Mouse (Mus musculus): ENCODE results near the gene Gm26566. TPM values are rescaled to one million over a fixed set of nuclear protein-coding genes. Genes with fewer than 3 reads are reported as not detected.
"Not testable (repeated sequence)": the region's sequence is repeated elsewhere in the genome, so short reads cannot be mapped to it uniquely, and the experiment has no call there.

The Gm26566 gene
- total RNA-seq, 2 experiments from 2014 or later = 1.8 to 2.0 TPM

DNA sequence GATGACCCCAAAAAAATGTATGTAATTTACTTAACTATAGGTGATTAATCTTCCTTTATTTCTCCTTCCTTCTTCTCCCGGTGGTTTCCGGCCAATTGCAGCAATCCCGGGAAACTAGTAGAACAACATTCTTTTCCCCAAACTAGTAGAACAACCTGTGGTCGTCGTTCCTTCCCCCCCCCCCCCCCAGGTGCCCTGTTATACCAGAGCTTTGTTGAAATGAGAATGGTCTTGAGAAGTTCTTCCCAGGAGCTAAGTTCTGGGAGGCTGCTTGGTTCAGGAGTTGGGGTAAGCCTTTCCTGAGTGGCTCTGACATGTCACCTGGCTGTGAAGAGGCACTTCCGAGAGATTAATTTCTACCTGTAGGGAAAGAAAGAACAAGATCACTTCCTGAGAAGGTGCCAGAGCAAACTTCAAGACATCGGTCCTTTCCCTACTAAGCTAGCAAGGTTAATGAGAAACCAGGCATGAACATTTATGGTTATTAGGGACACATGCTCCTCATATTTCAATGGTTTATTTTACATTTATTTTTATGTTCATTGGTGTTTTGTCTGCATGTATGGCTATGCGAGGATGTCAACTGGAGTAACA is 2.0 kb downstream of the Gm26566 start:
- no peak for DNase-seq (ENCODE audit: extremely low spot score in 1 of 2, low spot score in 2 of 2)
- intact Hi-C loops (cut with DNase I) = no loop called here

DNA sequence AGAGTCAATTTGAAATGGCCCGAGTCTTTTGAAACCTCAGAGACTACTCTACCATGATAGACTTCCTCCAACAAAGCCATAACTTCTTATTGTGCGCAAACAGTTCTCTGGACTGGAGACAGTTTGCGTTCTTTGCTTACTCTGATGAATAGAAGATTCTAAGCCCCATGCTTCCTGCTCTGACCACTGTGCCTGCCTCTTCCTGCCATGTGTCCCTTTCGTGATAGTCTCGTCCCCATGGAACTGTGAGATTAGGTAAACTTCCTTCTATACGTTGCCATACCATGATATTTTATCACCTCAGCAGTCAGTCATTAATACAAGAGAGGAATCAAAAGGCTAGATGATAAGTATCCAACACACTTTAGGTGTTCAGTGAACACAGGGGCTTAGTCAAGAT is 5.1 kb downstream of the Gm26566 start:
- DNase-seq (ENCODE audit: extremely low spot score in 1 of 2, low spot score in 2 of 2) = no peak
- intact Hi-C loops (cut with DNase I) = no loop called here

DNA sequence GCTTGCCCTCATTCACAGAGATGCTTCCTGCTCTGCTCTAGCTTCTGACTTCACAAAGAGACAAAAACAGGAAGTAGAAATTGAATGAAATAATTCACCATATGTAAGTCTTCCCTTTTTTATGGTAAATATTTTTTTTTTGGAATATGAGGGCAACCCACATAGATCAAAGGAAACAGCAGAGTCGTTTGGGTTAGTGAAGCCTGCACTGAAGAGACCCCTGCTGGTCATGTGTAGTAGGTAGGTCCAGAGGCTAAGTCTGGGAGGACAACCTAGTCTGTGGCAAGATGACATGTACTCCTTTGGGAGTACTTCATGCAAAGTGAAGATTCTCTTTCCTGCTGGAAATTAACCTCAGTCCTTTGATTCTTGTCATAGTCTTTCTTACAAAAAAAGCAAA is 5.7 kb downstream of the Gm26566 start:
- DNase-seq (ENCODE audit: extremely low spot score in 1 of 2, low spot score in 2 of 2) = peak in 1 of 2 experiments; percentile 32
- intact Hi-C loops (cut with DNase I) = no loop called here

DNA sequence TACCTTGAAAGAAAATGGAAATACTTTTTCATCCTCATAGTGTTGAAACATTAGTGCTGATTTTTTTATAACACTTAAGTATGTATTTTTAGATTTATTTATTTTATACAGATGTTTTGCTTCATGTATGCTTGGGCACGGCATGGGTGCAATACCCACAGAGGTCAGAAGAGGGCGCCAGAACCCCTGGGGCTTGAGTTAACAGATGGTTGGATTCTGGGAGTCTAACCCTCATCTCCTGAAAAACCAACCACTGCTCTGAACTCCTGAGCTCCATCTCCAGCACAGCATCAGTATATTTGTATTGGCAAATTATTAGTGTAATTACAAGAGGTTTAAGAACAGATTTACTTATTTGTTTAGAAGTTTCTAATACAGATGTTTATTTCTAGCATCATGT is 16.9 kb downstream of the Gm26566 start:
- intact Hi-C loops (cut with DNase I) = loop anchor here (5.0 kb wide), 1 partner anchor 41 kb away; no protein-coding TSS in a partner anchor

DNA sequence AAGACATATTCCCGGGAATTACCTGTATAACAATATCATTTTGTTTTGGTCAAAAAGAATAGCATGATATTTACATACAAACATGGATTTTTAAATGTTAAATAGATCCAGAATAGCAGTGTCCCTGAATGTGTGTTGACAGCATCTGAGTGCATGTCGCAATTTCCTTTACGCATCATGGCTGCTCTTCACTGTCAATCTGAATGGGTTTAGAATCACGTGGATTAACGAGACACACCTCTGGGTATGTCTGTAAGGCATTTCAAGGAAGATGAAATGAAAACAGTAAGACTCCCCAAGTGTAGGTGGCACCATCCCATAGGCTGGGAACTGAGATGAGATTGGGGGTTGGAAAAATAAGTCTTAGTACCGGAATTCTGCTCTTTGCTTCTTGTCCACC is 17.4 kb downstream of the Gm26566 start:
- intact Hi-C loops (cut with DNase I) = loop anchor here (5.0 kb wide), 1 partner anchor 42 kb away; no protein-coding TSS in a partner anchor

More for the DNA sequence above, 16.9 kb downstream of the Gm26566 start:
- peak in 1 of 2 experiments; percentile 57 for DNase-seq (ENCODE audit: extremely low spot score in 1 of 2, low spot score in 2 of 2)

DNA sequence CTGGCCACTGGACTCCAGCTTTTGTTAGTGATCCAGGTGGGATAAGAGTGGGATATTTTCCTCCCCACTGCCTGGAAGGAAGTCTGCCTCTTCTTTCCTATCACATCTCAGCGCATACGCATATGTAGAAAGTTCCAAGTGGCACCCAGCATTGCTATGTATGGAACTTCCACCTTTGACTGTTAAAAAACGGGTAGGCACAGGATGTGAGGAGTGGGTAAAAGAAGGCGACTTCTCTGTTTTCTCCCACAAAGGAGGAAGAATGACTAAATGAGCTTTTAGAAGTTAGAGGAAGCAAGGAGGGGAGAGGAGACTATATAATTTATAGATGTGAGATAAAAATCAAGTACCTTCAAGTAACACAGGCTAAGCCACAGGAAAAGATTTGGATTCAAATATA is 19.8 kb downstream of the Gm26566 start:
- DNase-seq (ENCODE audit: extremely low spot score in 1 of 2, low spot score in 2 of 2) = no peak
- intact Hi-C loops (cut with DNase I) = no loop called here

More for the DNA sequence above, 17.4 kb downstream of the Gm26566 start:
- no peak for DNase-seq (ENCODE audit: extremely low spot score in 1 of 2, low spot score in 2 of 2)

DNA sequence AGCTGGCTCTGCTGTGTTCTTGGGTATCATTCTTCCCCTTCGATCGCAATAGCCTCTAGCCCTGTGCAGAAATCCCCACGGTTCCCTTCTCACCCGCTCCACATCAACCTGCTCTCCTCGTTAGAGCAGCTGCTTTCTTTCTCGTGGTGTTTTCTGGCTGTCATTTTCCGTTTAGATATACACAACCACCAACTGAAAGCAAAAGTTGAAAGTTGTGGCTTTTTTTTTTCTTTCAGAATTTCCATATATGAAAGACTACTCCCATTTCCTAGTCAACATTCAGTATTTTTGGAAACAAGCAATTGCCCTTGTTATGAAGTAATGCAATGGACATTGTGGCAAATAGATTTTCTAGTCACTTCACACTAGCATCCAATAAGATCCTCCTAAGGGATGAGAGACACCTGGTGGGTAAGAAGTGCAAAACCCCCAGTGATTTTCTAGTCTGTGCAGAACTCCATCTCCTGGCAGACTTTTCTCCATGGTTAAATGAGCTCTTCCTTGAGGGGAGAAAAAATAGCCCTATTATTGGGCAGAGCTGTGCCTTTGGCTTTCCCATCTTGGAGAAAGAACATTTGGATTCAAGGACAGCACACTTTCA is 21.3 kb downstream of the Gm26566 start:
- DNase-seq (ENCODE audit: extremely low spot score in 1 of 2, low spot score in 2 of 2) = no peak
- intact Hi-C loops (cut with DNase I) = no loop called here

DNA sequence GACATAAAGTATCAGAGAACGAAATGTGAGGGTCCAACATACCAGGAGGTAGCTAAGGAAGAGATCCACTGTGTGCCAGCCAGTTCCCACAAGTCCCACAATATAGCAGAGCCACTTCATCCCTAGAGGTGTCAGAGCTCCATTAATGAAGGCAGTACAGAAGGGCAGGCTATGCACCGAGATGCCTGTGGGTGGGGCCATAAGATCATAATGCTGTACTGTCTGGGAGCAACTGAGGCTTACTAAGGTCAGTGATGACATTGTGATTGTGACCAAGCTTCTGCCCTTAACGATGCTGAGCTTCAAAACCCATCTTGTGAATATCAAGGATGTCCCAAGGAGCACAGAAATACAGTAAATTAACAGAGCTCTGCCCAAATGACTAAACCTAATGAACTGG is 22.6 kb downstream of the Gm26566 start:
- DNase-seq (ENCODE audit: extremely low spot score in 1 of 2, low spot score in 2 of 2) = no peak
- intact Hi-C loops (cut with DNase I) = no loop called here

DNA sequence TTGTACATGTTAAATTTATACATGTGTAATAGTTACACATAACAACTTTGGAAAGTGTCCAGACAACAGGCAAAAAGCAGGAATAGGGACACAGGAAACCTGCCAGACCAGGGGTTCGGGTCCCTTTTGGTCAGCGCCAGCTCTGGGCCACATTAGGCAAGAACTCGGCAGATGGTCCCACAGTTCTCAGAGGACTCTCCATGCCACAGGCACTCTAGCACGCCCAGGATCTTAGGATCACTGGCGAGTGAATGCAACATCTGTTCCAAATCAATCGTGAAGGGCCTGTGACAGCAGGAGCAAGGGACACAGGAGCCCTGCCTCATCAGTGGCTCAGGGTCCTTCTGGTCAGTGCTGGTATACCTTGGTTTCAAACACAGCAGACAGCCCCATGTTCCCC is 28.3 kb downstream of the Gm26566 start:
- intact Hi-C loops (cut with DNase I) = no loop called here
- DNase-seq (ENCODE audit: extremely low spot score in 1 of 2, low spot score in 2 of 2) = no peak

DNA sequence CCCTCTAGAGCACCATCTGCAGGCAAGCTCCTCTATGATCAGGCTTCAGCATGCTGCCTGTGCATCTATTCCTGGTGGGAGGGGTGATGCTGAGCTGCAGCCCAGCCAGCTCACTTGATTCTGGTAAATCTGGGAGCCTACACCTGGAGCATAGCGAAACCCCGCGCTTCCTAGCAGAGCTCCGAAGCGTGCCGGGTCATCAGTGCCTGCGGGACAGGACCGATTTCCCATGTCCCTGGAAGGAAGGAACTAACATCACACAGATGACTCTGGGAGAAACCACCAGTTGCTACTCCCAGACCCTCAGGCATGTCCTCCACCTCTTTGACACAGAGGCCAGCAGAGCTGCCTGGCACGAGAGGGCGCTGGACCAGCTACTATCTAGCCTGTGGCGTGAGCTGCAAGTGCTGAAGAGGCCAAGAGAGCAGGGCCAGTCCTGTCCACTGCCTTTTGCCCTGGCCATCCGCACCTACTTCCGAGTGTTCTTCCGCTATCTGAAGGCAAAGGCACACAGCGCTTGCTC is 33.3 kb downstream of the Gm26566 start, which contains the start of gene Gm13271:
Gene Gm13271, plus strand, starts transcription at position 51 of the 523 bp plus-strand sequence.
- DNase-seq (ENCODE audit: extremely low spot score in 1 of 2, low spot score in 2 of 2) = peak; percentile 68 to 75
- intact Hi-C loops (cut with DNase I) = not testable (repeated sequence)

DNA sequence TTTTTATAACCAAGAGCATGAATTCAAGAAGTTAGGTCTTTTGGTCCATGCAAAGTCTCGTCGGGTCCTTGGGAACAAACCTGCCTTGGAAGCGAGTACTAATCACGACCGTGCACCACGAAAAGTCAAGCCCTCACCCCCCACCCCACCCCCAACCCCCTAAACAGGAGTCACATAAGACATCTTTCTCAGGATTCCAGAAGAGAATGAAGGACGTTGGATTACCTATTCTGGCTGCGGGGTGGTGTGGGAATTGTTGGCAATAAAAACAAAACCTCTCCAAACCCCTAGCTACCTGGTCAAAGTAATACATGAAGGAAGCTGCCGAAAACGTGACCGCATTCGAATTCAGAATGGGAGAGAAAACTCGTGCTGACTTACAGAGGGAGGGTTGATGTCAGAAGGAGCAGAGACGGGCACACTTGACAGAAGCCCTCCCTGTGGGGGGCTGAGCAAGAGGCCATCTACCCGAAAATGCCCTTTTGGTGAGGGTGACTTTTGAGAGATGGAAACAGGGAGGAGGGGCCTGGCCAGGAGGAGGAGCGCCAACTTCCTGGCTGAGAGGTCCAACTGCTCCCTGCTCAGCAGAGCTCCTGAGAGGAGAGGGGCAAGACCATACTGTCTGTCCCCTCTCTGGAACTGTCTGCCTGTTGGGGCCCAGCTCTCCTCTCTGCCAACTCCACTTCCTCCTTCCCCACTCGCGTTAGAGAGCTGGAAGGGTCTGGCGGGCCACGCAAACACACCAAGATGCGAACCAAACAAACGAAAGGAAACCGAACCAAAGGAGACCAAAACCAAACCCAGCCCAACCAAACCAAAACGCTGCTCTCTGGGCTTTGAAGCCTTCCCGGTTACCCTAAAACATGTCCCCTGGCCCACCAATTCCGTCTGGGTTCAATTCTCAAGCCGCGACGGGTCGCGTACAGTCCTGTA is 35.2 kb downstream of the Gm26566 start:
- intact Hi-C loops (cut with DNase I); DNase-seq (ENCODE audit: extremely low spot score in 1 of 2, low spot score in 2 of 2): not testable (repeated sequence)

DNA sequence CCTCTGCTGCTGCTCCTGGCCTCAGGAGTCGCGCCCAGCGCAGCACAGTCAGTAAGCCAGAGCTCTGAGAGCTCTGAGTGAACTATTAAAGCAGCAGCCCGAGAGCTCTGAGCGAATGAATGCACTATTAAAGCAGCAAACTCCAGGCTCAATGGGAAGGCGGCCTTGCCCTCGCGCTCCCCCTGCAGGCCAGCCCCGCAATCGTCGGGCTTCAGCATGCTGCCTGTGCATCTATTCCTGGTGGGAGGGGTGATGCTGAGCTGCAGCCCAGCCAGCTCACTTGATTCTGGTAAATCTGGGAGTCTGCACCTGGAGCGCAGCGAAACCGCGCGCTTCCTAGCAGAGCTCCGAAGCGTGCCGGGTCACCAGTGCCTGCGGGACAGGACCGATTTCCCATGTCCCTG is 36.0 kb downstream of the Gm26566 start:
- intact Hi-C loops (cut with DNase I) = not testable (repeated sequence)
- peak; percentile 82 to 87 for DNase-seq (ENCODE audit: extremely low spot score in 1 of 2, low spot score in 2 of 2)

DNA sequence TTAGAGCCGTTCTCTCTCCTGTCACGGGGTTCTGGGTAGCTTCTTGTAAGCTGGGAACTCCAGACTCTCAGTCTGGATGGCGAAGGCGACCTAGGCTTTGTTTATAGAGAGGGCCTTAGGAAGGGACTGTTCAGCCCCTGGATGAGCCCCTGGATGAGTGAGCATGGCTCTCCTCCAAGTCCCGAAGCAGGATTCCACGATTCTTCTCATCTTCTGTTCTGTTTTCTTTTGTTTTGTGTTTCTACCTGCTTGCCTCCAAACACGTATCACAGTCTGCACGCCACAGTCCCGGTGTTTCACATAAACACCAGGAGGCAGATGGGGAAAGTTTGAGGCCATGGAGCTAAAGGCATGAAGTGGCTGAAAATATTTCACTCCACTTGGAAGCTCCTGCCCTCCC is 37.1 kb downstream of the Gm26566 start:
- intact Hi-C loops (cut with DNase I); DNase-seq (ENCODE audit: extremely low spot score in 1 of 2, low spot score in 2 of 2): not testable (repeated sequence)

DNA sequence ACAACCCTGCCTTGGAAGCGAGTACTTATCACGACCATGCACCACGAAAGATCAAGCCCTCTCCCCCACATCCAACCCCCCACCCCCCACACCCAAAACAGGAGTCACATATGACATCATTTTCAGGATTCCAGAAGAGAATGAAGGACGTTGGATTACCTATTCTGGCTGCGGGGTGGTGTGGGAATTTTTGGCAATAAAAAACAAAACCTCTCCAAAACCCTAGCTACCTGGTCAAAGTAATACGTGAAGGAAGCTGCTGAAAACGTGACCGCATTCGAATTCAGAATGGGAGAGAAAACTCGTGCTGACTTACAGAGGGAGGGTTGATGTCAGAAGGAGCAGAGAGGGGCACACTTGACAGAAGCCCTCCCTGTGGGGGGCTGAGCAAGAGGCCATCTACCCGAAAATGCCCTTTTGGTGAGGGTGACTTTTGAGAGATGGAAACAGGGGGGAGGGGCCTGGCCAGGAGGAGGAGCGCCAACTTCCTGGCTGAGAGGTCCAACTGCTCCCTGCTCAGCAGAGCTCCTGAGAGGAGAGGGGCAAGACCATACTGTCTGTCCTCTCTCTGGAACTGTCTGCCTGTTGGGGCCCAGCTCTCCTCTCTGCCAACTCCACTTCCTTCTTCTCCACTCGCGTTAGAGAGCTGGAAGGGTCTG is 38.1 kb downstream of the Gm26566 start, which contains the start of gene Gm13283:
Gene Gm13283, plus strand, starts transcription at position 510 of the 659 bp plus-strand sequence.
- intact Hi-C loops (cut with DNase I); DNase-seq (ENCODE audit: extremely low spot score in 1 of 2, low spot score in 2 of 2): not testable (repeated sequence)

DNA sequence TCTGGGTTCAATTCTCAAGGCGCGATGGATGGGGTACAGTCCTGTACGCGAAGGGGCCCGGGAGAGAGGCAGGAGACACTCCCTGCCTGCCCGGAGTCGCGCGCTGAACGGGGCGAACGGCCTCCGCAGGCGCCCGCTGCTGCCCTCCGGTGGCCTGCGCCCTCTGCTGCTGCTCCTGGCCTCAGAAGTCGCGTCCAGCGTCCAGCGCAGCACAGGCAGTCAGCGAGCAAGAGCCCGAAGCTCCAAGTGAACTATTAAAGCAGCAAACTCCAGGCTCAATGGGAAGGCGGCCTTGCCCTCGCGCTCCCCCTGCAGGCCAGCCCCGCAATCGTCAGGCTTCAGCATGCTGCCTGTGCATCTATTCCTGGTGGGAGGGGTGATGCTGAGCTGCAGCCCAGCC is 38.8 kb downstream of the Gm26566 start:
- DNase-seq (ENCODE audit: extremely low spot score in 1 of 2, low spot score in 2 of 2) = peak in 1 of 2 experiments; percentile 80
- intact Hi-C loops (cut with DNase I) = not testable (repeated sequence)

DNA sequence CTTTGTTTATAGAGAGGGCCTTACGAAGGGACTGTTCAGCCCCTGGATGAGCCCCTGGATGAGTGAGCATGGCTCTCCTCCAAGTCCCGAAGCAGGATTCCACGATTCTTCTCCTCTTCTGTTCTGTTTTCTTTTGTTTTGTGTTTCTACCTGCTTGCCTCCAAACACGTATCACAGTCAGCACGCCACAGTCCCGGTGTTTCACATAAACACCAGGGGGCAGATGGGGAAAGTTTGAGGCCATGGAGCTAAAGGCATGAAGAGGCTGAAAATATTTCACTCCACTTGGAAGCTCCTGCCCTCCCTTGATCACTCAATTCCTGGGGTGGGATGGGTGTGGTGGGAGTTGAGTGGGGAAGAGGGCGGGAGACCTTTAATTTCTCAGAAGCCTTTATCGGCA is 40.2 kb downstream of the Gm26566 start:
- intact Hi-C loops (cut with DNase I) = not testable (repeated sequence)
- peak; percentile 71 to 80 for DNase-seq (ENCODE audit: extremely low spot score in 1 of 2, low spot score in 2 of 2)

DNA sequence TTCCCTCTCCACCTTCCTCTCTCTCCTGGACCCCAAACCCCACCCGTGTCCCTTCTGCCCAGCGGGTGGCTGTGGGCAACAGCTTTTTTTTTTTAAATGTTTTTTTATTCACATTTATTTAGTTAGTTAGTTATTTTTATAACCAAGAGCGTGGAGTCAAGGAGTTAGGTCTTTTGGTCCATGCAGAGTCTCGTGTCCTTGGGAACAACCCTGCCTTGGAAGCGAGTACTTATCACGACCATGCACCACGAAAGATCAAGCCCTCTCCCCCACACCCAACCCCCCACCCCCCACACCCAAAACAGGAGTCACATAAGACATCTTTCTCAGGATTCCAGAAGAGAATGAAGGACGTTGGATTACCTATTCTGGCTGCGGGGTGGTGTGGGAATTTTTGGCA is 40.7 kb downstream of the Gm26566 start:
- DNase-seq (ENCODE audit: extremely low spot score in 1 of 2, low spot score in 2 of 2); intact Hi-C loops (cut with DNase I): not testable (repeated sequence)

DNA sequence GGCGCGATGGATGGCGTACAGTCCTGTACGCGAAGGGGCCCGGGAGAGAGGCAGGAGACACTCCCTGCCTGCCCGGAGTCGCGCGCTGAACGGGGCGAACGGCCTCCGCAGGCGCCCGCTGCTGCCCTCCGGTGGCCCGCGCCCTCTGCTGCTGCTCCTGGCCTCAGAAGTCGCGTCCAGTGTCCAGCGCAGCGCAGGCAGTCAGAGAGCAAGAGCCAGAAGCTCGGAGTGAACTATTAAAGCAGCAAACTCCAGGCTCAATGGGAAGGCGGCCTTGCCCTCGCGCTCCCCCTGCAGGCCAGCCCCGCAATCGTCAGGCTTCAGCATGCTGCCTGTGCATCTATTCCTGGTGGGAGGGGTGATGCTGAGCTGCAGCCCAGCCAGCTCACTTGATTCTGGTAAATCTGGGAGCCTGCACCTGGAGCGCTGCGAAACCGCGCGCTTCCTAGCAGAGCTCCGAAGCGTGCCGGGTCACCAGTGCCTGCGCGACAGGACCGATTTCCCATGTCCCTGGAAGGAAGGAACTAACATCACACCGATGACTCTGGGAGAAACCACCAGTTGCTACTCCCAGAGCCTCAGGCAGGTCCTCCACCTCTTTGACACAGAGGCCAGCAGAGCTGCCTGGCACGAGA is 41.9 kb downstream of the Gm26566 start:
- intact Hi-C loops (cut with DNase I) = not testable (repeated sequence)
- DNase-seq (ENCODE audit: extremely low spot score in 1 of 2, low spot score in 2 of 2) = peak in 1 of 2 experiments; percentile 61
